Mouse (Mus musculus) MEL (cell line): ENCODE measurements around the gene Zscan20. TPM values are rescaled to one million over a fixed set of nuclear protein-coding genes. Genes with fewer than 3 reads are reported as not detected.
A peak's percentile ranks its signal among the peaks of the same experiment; 100 is the strongest.

Source experiments
- DNase-seq: peaks from one replicate; pipeline ENCODE4 v3.0.0; 2011; ENCODE audit warnings: low read depth, low spot score
- H3K27ac ChIP-seq: 2 replicates; pipeline ENCODE4 v1.5.1; 2012; ENCODE audit warnings: low read depth, mild to moderate bottlenecking, control low read depth, low read length, moderate library complexity; ENCODE audit not compliant: control insufficient read depth
- H3K27me3 ChIP-seq, 2 experiments: fragments of 150-350 bp in 1 of 2; sonication (generic) in 1 of 2; 2 replicates each; pipeline ENCODE4 v1.6.1; 2012; ENCODE audit warnings: low read length in 2 of 2, mild to moderate bottlenecking in 2 of 2, improper control_type of control experiment in 1 of 2, moderate library complexity in 1 of 2; ENCODE audit not compliant: insufficient read depth in 2 of 2, control insufficient read depth in 1 of 2
- H3K36me3 ChIP-seq, 2 experiments: 2 replicates each; pipeline ENCODE4 v1.6.1; 2012 to 2014; ENCODE audit warnings: low read length in 2 of 2, improper control_type of control experiment in 1 of 2, inconsistent platforms in 1 of 2, mild to moderate bottlenecking in 1 of 2; ENCODE audit not compliant: insufficient read depth in 2 of 2, control insufficient read depth in 1 of 2
- H3K4me1 ChIP-seq, 2 experiments: fragments of 150-350 bp in 1 of 2; sonication (generic) in 1 of 2; 2 replicates each; pipeline ENCODE4 v1.6.1; 2012; ENCODE audit warnings: low read length in 2 of 2, improper control_type of control experiment in 1 of 2, mild to moderate bottlenecking in 1 of 2; ENCODE audit not compliant: insufficient read depth in 2 of 2, control insufficient read depth in 1 of 2
- H3K4me3 ChIP-seq, 2 experiments: fragments of 150-350 bp in 1 of 2; sonication (generic) in 1 of 2; 2 replicates each; pipeline ENCODE4 v1.5.1; 2012; ENCODE audit warnings: low read depth in 2 of 2, low read length in 2 of 2, mild to moderate bottlenecking in 2 of 2, moderate library complexity in 2 of 2, control low read depth in 1 of 2, improper control_type of control experiment in 1 of 2; ENCODE audit not compliant: control insufficient read depth in 1 of 2, insufficient read depth in 1 of 2
- H3K79me2 ChIP-seq: 2 replicates; pipeline ENCODE4 v1.6.1; 2012; ENCODE audit warnings: mild to moderate bottlenecking, low read length, moderate library complexity; ENCODE audit not compliant: control insufficient read depth, poor library complexity, insufficient read depth
- H3K9ac ChIP-seq: 2 replicates; pipeline ENCODE4 v1.6.1; 2012; ENCODE audit warnings: low read depth, mild to moderate bottlenecking, control low read depth, low read length, moderate library complexity; ENCODE audit not compliant: control insufficient read depth, poor library complexity, severe bottlenecking
- H3K9me3 ChIP-seq: fragments of 150-350 bp; sonication (generic); replicated peaks from 2 replicates; pipeline ENCODE4 v1.6.1; 2012; ENCODE audit warnings: mild to moderate bottlenecking, low read length, improper control_type of control experiment, moderate library complexity; ENCODE audit not compliant: insufficient read depth
- E2F4 ChIP-seq: IDR thresholded peaks from 2 replicates; pipeline ENCODE4 v1.6.1; 2011; ENCODE audit warnings: low read depth, low read length, improper control_type of control experiment, borderline replicate concordance
- EP300 ChIP-seq, 2 experiments: IDR thresholded peaks; 2 replicates each; pipeline ENCODE4 v1.6.1; 2011; ENCODE audit warnings: improper control_type of control experiment in 2 of 2, low read length in 2 of 2, low read depth in 1 of 2, mild to moderate bottlenecking in 1 of 2
- GATA1 ChIP-seq: IDR thresholded peaks from 2 replicates; pipeline ENCODE4 v1.6.1; 2011; ENCODE audit warnings: low read depth, low read length, improper control_type of control experiment
- MXI1 ChIP-seq: IDR thresholded peaks from 2 replicates; pipeline ENCODE4 v1.6.1; 2011; ENCODE audit warnings: mild to moderate bottlenecking, low read depth, low read length, improper control_type of control experiment
- MYC ChIP-seq: IDR thresholded peaks from 2 replicates; pipeline ENCODE4 v1.6.1; 2011; ENCODE audit warnings: low read depth, mild to moderate bottlenecking, low read length, improper control_type of control experiment, moderate library complexity
- NELFE ChIP-seq: IDR thresholded peaks from 2 replicates; pipeline ENCODE4 v1.6.1; 2011; ENCODE audit warnings: low read depth, low read length, improper control_type of control experiment
- NRF1 ChIP-seq: IDR thresholded peaks from 2 replicates; pipeline ENCODE4 v1.6.1; 2014; ENCODE audit warnings: low read depth, mild to moderate bottlenecking, inconsistent platforms, low read length, improper control_type of control experiment, moderate library complexity; ENCODE audit not compliant: poor library complexity, insufficient read depth, severe bottlenecking
- POLR2A ChIP-seq, 2 experiments: IDR thresholded peaks; 2 replicates each; pipeline ENCODE4 v1.6.1; 2011 to 2012; ENCODE audit warnings: low read length in 2 of 2, mild to moderate bottlenecking in 2 of 2, control low read depth in 1 of 2, improper control_type of control experiment in 1 of 2, low read depth in 1 of 2, moderate library complexity in 1 of 2; ENCODE audit not compliant: control insufficient read depth in 1 of 2, insufficient read depth in 1 of 2, poor library complexity in 1 of 2
- POLR2AphosphoS2 ChIP-seq: IDR thresholded peaks from 2 replicates; pipeline ENCODE4 v1.6.1; 2011; ENCODE audit warnings: low read length, improper control_type of control experiment
- SIN3A ChIP-seq: IDR thresholded peaks from 2 replicates; pipeline ENCODE4 v1.6.1; 2012; ENCODE audit warnings: low read length, improper control_type of control experiment, inconsistent platforms
- SMC3 ChIP-seq: IDR thresholded peaks from 2 replicates; pipeline ENCODE4 v1.6.1; 2011; ENCODE audit warnings: low read depth, low read length, improper control_type of control experiment
- TBP ChIP-seq: IDR thresholded peaks from 2 replicates; pipeline ENCODE4 v1.8.0; 2011; ENCODE audit warnings: low read depth, low read length, improper control_type of control experiment
- UBTF ChIP-seq: IDR thresholded peaks from 2 replicates; pipeline ENCODE4 v1.6.1; 2012; ENCODE audit warnings: low read depth, mild to moderate bottlenecking, inconsistent platforms, low read length, improper control_type of control experiment, moderate library complexity, borderline replicate concordance; ENCODE audit not compliant: insufficient read depth
- USF1 ChIP-seq: IDR thresholded peaks from 2 replicates; pipeline ENCODE4 v1.6.1; 2014; ENCODE audit warnings: low read depth, mild to moderate bottlenecking, inconsistent platforms, low read length, improper control_type of control experiment, moderate library complexity
- ZC3H11A ChIP-seq: IDR thresholded peaks from 2 replicates; pipeline ENCODE4 v1.6.1; 2012; ENCODE audit warnings: low read depth, mild to moderate bottlenecking, inconsistent platforms, low read length, improper control_type of control experiment
- polyA plus RNA-seq, 2 experiments: library from polyadenylated mRNA; stranded (reverse) in 1 of 2; unstranded in 1 of 2; fragments of >175 nt in 1 of 2; fragments of >200 nt in 1 of 2; gene quantifications; 2 replicates each; pipeline versions ENCODE4 v1.2.1 to v1.2.4; 2012; ENCODE audit warnings: low replicate concordance in 2 of 2, low read depth in 1 of 2; ENCODE audit not compliant: insufficient read length in 2 of 2, insufficient read depth in 1 of 2, missing spikeins in 1 of 2
- total RNA-seq: library from RNA; depleted of rRNA; stranded (reverse); fragments of 300-350 nt; gene quantifications from 2 replicates; pipeline ENCODE4 v1.2.3, GENCODE M21; 2012

Gene Zscan20
- total and polyA plus RNA-seq, 3 experiments = 4.3 to 5.6 TPM; not detected in 1

- Histone ChIP-seq H3K27ac (peak overlapping the region; percentile 50), H3K79me2 (no peaks in the 10 kb centered on the region; the same call in 1 of the 2 replicates), H3K27me3 (no peaks in the 10 kb centered on the region), H3K4me3 (peak overlapping the region; percentile 53 to 68), H3K9ac (peak overlapping the region; percentile 59), H3K4me1 (peaks cover 0 to 4% of the 10 kb centered on the region in 2 experiments; a peak in 1 of 4 replicates), H3K36me3 (peaks cover 0 to 4% of the 10 kb centered on the region in 2 experiments; a peak in 1 of 4 replicates), H3K9me3 (no peaks in the 10 kb centered on the region)
- peak; percentile 51 for DNase-seq
- TF ChIP-seq SIN3A (no peak), MXI1 (no peak)
Measured at GRCm38 (mm10) chr4:128610706-128611105, 808 bp upstream of the Zscan20 start.

DNA sequence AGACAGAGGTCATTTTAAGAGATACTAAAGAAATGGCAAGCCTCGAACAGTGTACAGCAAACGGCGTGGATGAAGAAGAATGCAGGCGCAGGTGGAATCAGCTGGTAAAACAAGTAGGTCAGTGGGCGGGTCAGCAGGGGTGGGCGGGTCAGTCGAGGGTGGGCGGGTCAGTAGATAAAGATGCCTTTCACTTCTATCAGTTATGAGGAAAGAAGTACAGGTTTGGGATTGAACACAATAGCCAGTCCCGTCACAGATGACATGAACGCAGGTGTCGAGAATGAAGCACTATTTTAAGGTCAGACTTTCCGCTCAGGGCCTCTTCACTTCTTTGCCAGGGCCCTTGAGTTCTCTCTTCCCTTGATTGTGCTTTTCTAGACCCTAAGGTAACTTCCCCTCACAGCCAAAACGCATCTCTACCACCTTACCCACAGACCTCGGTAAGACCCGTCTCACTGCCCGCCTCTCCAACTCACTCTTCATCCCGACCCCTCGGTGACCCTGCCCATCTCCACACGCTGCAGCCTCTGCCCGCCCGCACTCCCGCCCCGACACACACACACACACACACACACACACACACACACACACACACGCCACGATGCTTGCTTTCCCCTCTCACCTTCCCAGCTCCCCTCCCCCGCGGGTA lies 498 bp downstream of the Zscan20 start:
- Histone ChIP-seq H3K79me2 (no peaks in the 10 kb centered on the region; the same call in 1 of the 2 replicates), H3K9me3 (no peaks in the 10 kb centered on the region), H3K27ac (no peak overlapping the region), H3K4me1 (peaks cover 0 to 4% of the 10 kb centered on the region in 2 experiments; a peak in 1 of 4 replicates), H3K9ac (peak overlapping the region; percentile 60), H3K36me3 (peaks cover 0 to 4% of the 10 kb centered on the region in 2 experiments; a peak in 1 of 4 replicates), H3K4me3 (peak overlapping the region; percentile 77 to 79), H3K27me3 (no peaks in the 10 kb centered on the region)
- TF ChIP-seq NELFE (no peak), POLR2A (IDR thresholded peaks at IDR 0.05; ENCODE audit: control insufficient read depth in 1 of 2, insufficient read depth in 1 of 2, low read depth in 1 of 2, low read length in 2 of 2, poor library complexity in 1 of 2) (peak in 1 of 2 experiments; percentile 67; a peak in 1 of 4 replicates), MYC (no peak)
- DNase-seq = no peak

- Histone ChIP-seq H3K79me2 (no peaks in the 10 kb centered on the region; the same call in 1 of the 2 replicates), H3K4me1 (peaks cover 0 to 4% of the 10 kb centered on the region in 2 experiments; a peak in 1 of 4 replicates)
Measured at GRCm38 (mm10) chr4:128607661-128608060, 2.2 kb downstream of the Zscan20 start.

GRCm38 (mm10) chr4:128606586-128606985 lies 3.3 kb downstream of the Zscan20 start:
- Histone ChIP-seq H3K9ac (no peak overlapping the region), H3K36me3 (peaks cover 0 to 4% of the 10 kb centered on the region in 2 experiments; a peak in 1 of 4 replicates), H3K79me2 (no peaks in the 10 kb centered on the region; the same call in 1 of the 2 replicates), H3K4me1 (peaks cover 0 to 4% of the 10 kb centered on the region in 2 experiments; a peak in 1 of 4 replicates), H3K27me3 (no peaks in the 10 kb centered on the region), H3K4me3 (no peak overlapping the region), H3K27ac (no peak overlapping the region), H3K9me3 (no peaks in the 10 kb centered on the region)
- DNase-seq = no peak
- TF ChIP-seq NRF1 (no peak), UBTF (no peak), SMC3 (no peak), TBP (no peak), ZC3H11A (no peak), EP300 (IDR thresholded peaks at IDR 0.05; ENCODE audit: low read depth in 1 of 2, low read length in 2 of 2) (no peak)

More at GRCm38 (mm10) chr4:128607661-128608060, 2.2 kb downstream of the Zscan20 start:
- Histone ChIP-seq H3K9me3 (no peaks in the 10 kb centered on the region), H3K9ac (no peak overlapping the region), H3K27me3 (no peaks in the 10 kb centered on the region), H3K36me3 (peaks cover 0 to 4% of the 10 kb centered on the region in 2 experiments; a peak in 1 of 4 replicates), H3K4me3 (no peak overlapping the region), H3K27ac (no peak overlapping the region)
- TF ChIP-seq E2F4 (no peak), USF1 (no peak), GATA1 (no peak), POLR2AphosphoS2 (no peak)
- no peak for DNase-seq
